ENCODE assay signal across 17 mouse cellular contexts in genomic region chr8:64059867-64060266, GRCm38 (mm10).
DNase-seq lines count a peak whose midpoint lies in the region; ATAC-seq and TF ChIP-seq lines count a peak whose summit lies in the region.
"Had no signal": no experiment of that assay in that cellular context is flagged by ENCODE, and none has a peak within 500 bp of the region (broad histone marks: within the 10 kb centered on the region; RNA-seq: fewer than 3 reads in every experiment).

No protein-coding gene starts in this region.

- TF ChIP-seq POLR2A in lung, adult 2 months (IDR thresholded peaks at IDR 0.05; ENCODE audit: borderline replicate concordance, extremely low read depth, low read depth, low read length): no peak

- no peak overlapping the region for H3K9ac ChIP-seq in lung, embryonic 14.5 days
- no peak overlapping the region for H3K9ac ChIP-seq in stomach, postnatal 0 days (ENCODE audit: low read length)
- H3K9ac ChIP-seq: embryonic facial prominence, embryonic 13.5 days; forebrain, embryonic 13.5 days; forebrain, embryonic 15.5 days; forebrain, postnatal 0 days had no signal

- no peaks in the 10 kb centered on the region for H3K9me3 ChIP-seq in lung, embryonic 14.5 days (ENCODE audit: low read depth, low read length)
- H3K9me3 ChIP-seq in stomach, postnatal 0 days (ENCODE audit: control insufficient read depth, low read length): no peaks in the 10 kb centered on the region
- H3K9me3 ChIP-seq: embryonic facial prominence, embryonic 13.5 days; forebrain, embryonic 13.5 days; forebrain, embryonic 15.5 days had no signal

- TF ChIP-seq CTCF in lung, embryonic 14.5 days (IDR thresholded peaks at IDR 0.05; ENCODE audit: low read depth): no peak
- no peak for TF ChIP-seq CTCF in lung, adult 2 months (IDR thresholded peaks at IDR 0.05; ENCODE audit: insufficient read depth, low read length)
- no peak for TF ChIP-seq CTCF in stomach, postnatal 0 days (IDR thresholded peaks at IDR 0.05; ENCODE audit: low read depth)

- ATAC-seq in lung, embryonic 14.5 days (ENCODE audit: insufficient read depth): peak; percentile 65; the same call in 1 of the 2 replicates
- no peak for ATAC-seq in stomach, postnatal 0 days (ENCODE audit: low FRiP score, low TSS enrichment)
- ATAC-seq: forebrain, embryonic 13.5 days; forebrain, embryonic 15.5 days; forebrain, postnatal 0 days had no signal

- H3K27ac ChIP-seq in lung, embryonic 14.5 days (ENCODE audit: low read depth): no peak overlapping the region
- no peak overlapping the region for H3K27ac ChIP-seq in stomach, postnatal 0 days (replicated peaks)
- H3K27ac ChIP-seq: embryonic facial prominence, embryonic 13.5 days; forebrain, embryonic 13.5 days; forebrain, embryonic 15.5 days had no signal

- DNase-seq in lung, embryonic 14.5 days: peak; percentile 64
- no peak for DNase-seq in lung, adult 2 months
- DNase-seq in brain, adult 2 months (ENCODE audit: low read depth, low spot score): peak; percentile 12
- no peak for DNase-seq in stomach, postnatal 0 days (ENCODE audit: low spot score)
- DNase-seq in thymus, postnatal 36 days: no peak
- DNase-seq: adrenal gland, adult 2 months; adrenal gland, postnatal 10 days; adrenal gland, postnatal 25 days; cerebellum, adult 11-12 months; cerebellum, adult 2 months; cerebellum, adult 9-10 months; cerebellum, postnatal 10 days; cerebellum, postnatal 25 days; forebrain, postnatal 0 days had no signal

- H3K4me2 ChIP-seq in lung, embryonic 14.5 days: no peak overlapping the region
- no peak overlapping the region for H3K4me2 ChIP-seq in stomach, postnatal 0 days (replicated peaks; ENCODE audit: low read depth)
- H3K4me2 ChIP-seq: embryonic facial prominence, embryonic 13.5 days; forebrain, embryonic 13.5 days; forebrain, embryonic 15.5 days had no signal

- H3K4me3 ChIP-seq in lung, embryonic 14.5 days (ENCODE audit: low read depth, low read length): no peak overlapping the region
- H3K4me3 ChIP-seq in lung, adult 2 months (replicated peaks; ENCODE audit: extremely low read depth, low read depth, low read length): no peak overlapping the region
- no peak overlapping the region for H3K4me3 ChIP-seq in stomach, postnatal 0 days (ENCODE audit: low read depth, low read length)
- H3K4me3 ChIP-seq: embryonic facial prominence, embryonic 13.5 days; forebrain, embryonic 13.5 days; forebrain, embryonic 15.5 days had no signal

- peak; percentile 70 for TF ChIP-seq EP300 in stomach, postnatal 0 days (optimal IDR thresholded peaks at IDR 0.05)

- WGBS in lung, embryonic 14.5 days: 17% methylated on average over 2 of the region's 2 CpGs
- 34% methylated on average over 2 of the region's 2 CpGs for WGBS in lung, adult 2 months
- WGBS in stomach, postnatal 0 days: 17% methylated on average over 2 of the region's 2 CpGs

- H3K27me3 ChIP-seq in lung, embryonic 14.5 days (ENCODE audit: insufficient read depth, low read length): no peaks in the 10 kb centered on the region
- H3K27me3 ChIP-seq in stomach, postnatal 0 days (ENCODE audit: control insufficient read depth, insufficient read depth, low read length): no peaks in the 10 kb centered on the region
- H3K27me3 ChIP-seq: embryonic facial prominence, embryonic 13.5 days; forebrain, embryonic 13.5 days; forebrain, embryonic 15.5 days had no signal

- no peaks in the 10 kb centered on the region for H3K36me3 ChIP-seq in lung, embryonic 14.5 days (ENCODE audit: insufficient read depth)
- H3K36me3 ChIP-seq in stomach, postnatal 0 days (ENCODE audit: control insufficient read depth, insufficient read depth, low read length): no peaks in the 10 kb centered on the region
- H3K36me3 ChIP-seq: embryonic facial prominence, embryonic 13.5 days; forebrain, embryonic 15.5 days had no signal

- no peaks in the 10 kb centered on the region for H3K4me1 ChIP-seq in lung, embryonic 14.5 days (ENCODE audit: insufficient read depth)
- H3K4me1 ChIP-seq in lung, adult 2 months (ENCODE audit: control insufficient read depth, insufficient read depth, low read length): no peaks in the 10 kb centered on the region
- H3K4me1 ChIP-seq in stomach, postnatal 0 days (replicated peaks; ENCODE audit: control insufficient read depth, insufficient read depth): no peaks in the 10 kb centered on the region
- H3K4me1 ChIP-seq: embryonic facial prominence, embryonic 13.5 days; forebrain, embryonic 13.5 days; forebrain, embryonic 15.5 days had no signal

Comparison
In these comparisons a context has a peak if more than half of its experiments do, and no peak if none do; other contexts are left out.
1. DNase-seq: peak in lung, embryonic 14.5 days (single experiment) and brain, adult 2 months (single experiment); none in lung, adult 2 months (single experiment), stomach, postnatal 0 days (single experiment) and thymus, postnatal 36 days (0 of 2).